27 mouse cellular contexts compared by ENCODE assay signal in the genomic region with DNA sequence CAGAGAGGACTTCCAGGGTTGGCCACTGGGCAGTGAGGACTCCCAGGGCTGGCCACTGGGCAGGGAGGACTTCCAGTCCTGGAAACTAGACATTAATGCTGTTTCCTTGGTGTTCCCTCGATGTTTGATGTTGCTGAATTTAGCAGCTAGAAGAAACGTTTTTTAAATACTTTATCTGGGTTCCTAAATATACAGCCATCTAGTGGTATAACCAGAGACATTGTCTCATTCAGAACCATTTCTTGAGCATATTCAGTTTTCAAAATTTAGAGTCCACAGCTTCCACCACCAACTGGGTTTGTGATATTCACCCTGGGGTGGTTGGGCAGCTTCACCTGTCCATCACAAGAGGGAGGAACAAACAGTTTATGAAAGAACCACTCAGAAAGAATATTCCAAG. TPM values are rescaled to one million over a fixed set of nuclear protein-coding genes. Genes with fewer than 3 reads are reported as not detected.
DNase-seq lines count a peak whose midpoint lies in the region; ATAC-seq and TF ChIP-seq lines count a peak whose summit lies in the region.
"Had no signal": no experiment of that assay in that cellular context is flagged by ENCODE, and none has a peak within 500 bp of the region (broad histone marks: within the 10 kb centered on the region; RNA-seq: fewer than 3 reads in every experiment).

No protein-coding gene starts in this region.

- no peak overlapping the region for H3K4me3 ChIP-seq in forebrain, postnatal 0 days (ENCODE audit: low read depth, low read length)
- H3K4me3 ChIP-seq in forebrain, embryonic 13.5 days: no peak overlapping the region
- no peak overlapping the region for H3K4me3 ChIP-seq in layer of hippocampus, adult 2 months
- H3K4me3 ChIP-seq in midbrain, postnatal 0 days (ENCODE audit: low read depth, low read length): no peak overlapping the region
- H3K4me3 ChIP-seq in midbrain, embryonic 13.5 days (replicated peaks): no peak overlapping the region
- H3K4me3 ChIP-seq: embryonic facial prominence, embryonic 10.5 days; embryonic facial prominence, embryonic 12.5 days had no signal

- 43% methylated on average over 2 of the region's 2 CpGs for WGBS in forebrain, postnatal 0 days
- WGBS in forebrain, embryonic 13.5 days: 72% methylated on average over 2 of the region's 2 CpGs
- 52% methylated on average over 2 of the region's 2 CpGs for WGBS in midbrain, postnatal 0 days
- 71% methylated on average over 2 of the region's 2 CpGs for WGBS in midbrain, embryonic 13.5 days

- DNase-seq in forebrain, postnatal 0 days: no peak
- DNase-seq in layer of hippocampus, adult 2 months (ENCODE audit: low spot score in 2 of 2): no peak
- DNase-seq in layer of hippocampus, postnatal 36 days: no peak
- DNase-seq in midbrain, postnatal 0 days (ENCODE audit: low spot score): no peak
- DNase-seq: adrenal gland, adult 8-10 months; adrenal gland, postnatal 14 days; adrenal gland, postnatal 36 days; B cell, adult 2 months; cerebellum, adult 11-12 months; cerebellum, adult 2 months; cerebellum, adult 9-10 months; cerebellum, postnatal 10 days; cerebellum, postnatal 25 days had no signal

- H3K27ac ChIP-seq in forebrain, postnatal 0 days (ENCODE audit: low read depth, low read length): no peak overlapping the region
- no peak overlapping the region for H3K27ac ChIP-seq in forebrain, embryonic 13.5 days
- no peak overlapping the region for H3K27ac ChIP-seq in layer of hippocampus, adult 2 months
- no peak overlapping the region for H3K27ac ChIP-seq in midbrain, postnatal 0 days (ENCODE audit: low read depth, low read length)
- no peak overlapping the region for H3K27ac ChIP-seq in midbrain, embryonic 13.5 days
- H3K27ac ChIP-seq: embryonic facial prominence, embryonic 10.5 days; embryonic facial prominence, embryonic 12.5 days had no signal

- no peaks in the 10 kb centered on the region for H3K27me3 ChIP-seq in forebrain, postnatal 0 days (ENCODE audit: insufficient read depth, low read length)
- peaks cover 4% of the 10 kb centered on the region; the same call in 1 of the 2 replicates for H3K27me3 ChIP-seq in forebrain, embryonic 13.5 days
- no peaks in the 10 kb centered on the region for H3K27me3 ChIP-seq in midbrain, postnatal 0 days (ENCODE audit: insufficient read depth, low read length)
- H3K27me3 ChIP-seq in midbrain, embryonic 13.5 days: no peaks in the 10 kb centered on the region
- H3K27me3 ChIP-seq: embryonic facial prominence, embryonic 12.5 days had no signal

- peak; percentile 40 for TF ChIP-seq CTCF in forebrain, postnatal 0 days (IDR thresholded peaks at IDR 0.05; ENCODE audit: low read depth)
- TF ChIP-seq CTCF in layer of hippocampus, adult 2 months (conservative IDR thresholded peaks at IDR 0.05): peak; percentile 67
- peak; percentile 54 for TF ChIP-seq CTCF in midbrain, postnatal 0 days (IDR thresholded peaks at IDR 0.05)

- H3K4me2 ChIP-seq in forebrain, postnatal 0 days (ENCODE audit: low read depth): no peak overlapping the region
- H3K4me2 ChIP-seq in forebrain, embryonic 13.5 days: no peak overlapping the region
- no peak overlapping the region for H3K4me2 ChIP-seq in midbrain, postnatal 0 days (ENCODE audit: low read depth, low read length, poor library complexity, severe bottlenecking)
- no peak overlapping the region for H3K4me2 ChIP-seq in midbrain, embryonic 13.5 days (replicated peaks)
- H3K4me2 ChIP-seq: embryonic facial prominence, embryonic 12.5 days had no signal

- no peak overlapping the region for H3K9ac ChIP-seq in forebrain, postnatal 0 days
- no peak overlapping the region for H3K9ac ChIP-seq in forebrain, embryonic 13.5 days
- no peak overlapping the region for H3K9ac ChIP-seq in midbrain, postnatal 0 days (replicated peaks; ENCODE audit: low read length, poor library complexity, severe bottlenecking)
- H3K9ac ChIP-seq in midbrain, embryonic 13.5 days (replicated peaks): no peak overlapping the region
- H3K9ac ChIP-seq: embryonic facial prominence, embryonic 12.5 days had no signal

- no peaks in the 10 kb centered on the region for H3K4me1 ChIP-seq in forebrain, postnatal 0 days (ENCODE audit: insufficient read depth)
- H3K4me1 ChIP-seq in forebrain, embryonic 13.5 days: peaks cover under 1% of the 10 kb centered on the region; the same call in 1 of the 2 replicates
- H3K4me1 ChIP-seq in midbrain, postnatal 0 days (ENCODE audit: insufficient read depth, low read length): no peaks in the 10 kb centered on the region
- H3K4me1 ChIP-seq in midbrain, embryonic 13.5 days (replicated peaks): no peaks in the 10 kb centered on the region
- H3K4me1 ChIP-seq: embryonic facial prominence, embryonic 10.5 days; embryonic facial prominence, embryonic 12.5 days had no signal

- no peak for ATAC-seq in forebrain, postnatal 0 days
- no peak for ATAC-seq in forebrain, embryonic 13.5 days
- no peak for ATAC-seq in midbrain, postnatal 0 days (ENCODE audit: low FRiP score)
- no peak for ATAC-seq in midbrain, embryonic 13.5 days
- ATAC-seq: activated CD4-positive, CD25-positive, alpha-beta regulatory T cell, adult 4 months; CD4-positive, CD25-positive, alpha-beta regulatory T cell, adult 4 months; forebrain, embryonic 14.5 days; forebrain, embryonic 16.5 days; Patski had no signal

- H3K9me3 ChIP-seq in forebrain, postnatal 0 days (ENCODE audit: low read length): no peaks in the 10 kb centered on the region
- H3K9me3 ChIP-seq in forebrain, embryonic 13.5 days (replicated peaks): no peaks in the 10 kb centered on the region
- no peaks in the 10 kb centered on the region for H3K9me3 ChIP-seq in midbrain, postnatal 0 days (ENCODE audit: low read length)
- H3K9me3 ChIP-seq in midbrain, embryonic 13.5 days: no peaks in the 10 kb centered on the region
- H3K9me3 ChIP-seq: embryonic facial prominence, embryonic 10.5 days; embryonic facial prominence, embryonic 12.5 days; G1E had no signal

- H3K36me3 ChIP-seq in forebrain, postnatal 0 days (ENCODE audit: insufficient read depth): no peaks in the 10 kb centered on the region
- no peaks in the 10 kb centered on the region for H3K36me3 ChIP-seq in forebrain, embryonic 13.5 days (ENCODE audit: poor library complexity, severe bottlenecking)
- H3K36me3 ChIP-seq in midbrain, postnatal 0 days (ENCODE audit: insufficient read depth, low read length): no peaks in the 10 kb centered on the region
- no peaks in the 10 kb centered on the region for H3K36me3 ChIP-seq in midbrain, embryonic 13.5 days
- H3K36me3 ChIP-seq: embryonic facial prominence, embryonic 10.5 days; embryonic facial prominence, embryonic 12.5 days; G1E had no signal

RNA-seq across cellular contexts. Expression of gene Bhlhe23, which starts 34.3 kb away (rescaled TPM):
- 0.33 and 0.46 TPM in 2 replicates for total RNA-seq in forebrain, postnatal 0 days (2014; rRNA removed)
- 0.18 and 0.71 TPM in 2 replicates for polyA plus RNA-seq in forebrain, postnatal 0 days (2015; fragmentation: Nextera tagmentation; extraction: Ambion mirVana)
- 0.40 and 1.2 TPM in 2 replicates for polyA plus RNA-seq in forebrain, embryonic 13.5 days (2015; fragmentation: Nextera tagmentation; extraction: Ambion mirVana)
- total RNA-seq in layer of hippocampus, adult 2 months (2021): not detected
- not detected for total RNA-seq in layer of hippocampus, postnatal 36 days (2021)
- total RNA-seq in midbrain, postnatal 0 days (2014; rRNA removed): 7.6 and 7.9 TPM in 2 replicates
- 5.9 and 6.0 TPM in 2 replicates for polyA plus RNA-seq in midbrain, postnatal 0 days (2015; fragmentation: Nextera tagmentation; extraction: Ambion mirVana)
- 18.7 and 25.0 TPM in 2 replicates for polyA plus RNA-seq in midbrain, embryonic 13.5 days (2015; fragmentation: Nextera tagmentation; extraction: Ambion mirVana)
- total RNA-seq: adrenal gland, adult 18-20 months; adrenal gland, adult 8-10 months; adrenal gland, postnatal 14 days; adrenal gland, postnatal 36 days; CH12.LX had no signal
- polyA plus RNA-seq: activated CD4-positive, CD25-positive, alpha-beta regulatory T cell, adult 4 months; CD4-positive, CD25-positive, alpha-beta regulatory T cell, adult 4 months; cerebellum, adult 2 months; cortical plate, adult 2 months; embryonic facial prominence, embryonic 14.5 days; G1E; Patski had no signal
